Mouse (Mus musculus) heart, embryonic 12.5 days (tissue): Measurements from ENCODE around the gene 1810043G02Rik. TPM values are rescaled to one million over a fixed set of nuclear protein-coding genes. Genes with fewer than 3 reads are reported as not detected.

Source experiments
- ATAC-seq: fragments of 200-750 bp; cut with Nextera tagmentation; 2 replicates; pipeline ENCODE4 v1.8.0; 2017; ENCODE audit warnings: moderate TSS enrichment, moderate library complexity; ENCODE audit not compliant: insufficient number of reproducible peaks, low FRiP score
- H3K27ac ChIP-seq: fragments of 300-500 bp; sonication (generic); 2 replicates; pipeline ENCODE4 v1.5.1; 2016; ENCODE audit warnings: mild to moderate bottlenecking, moderate library complexity; ENCODE audit not compliant: poor library complexity, severe bottlenecking
- H3K27me3 ChIP-seq: fragments of 300-500 bp; sonication (generic); replicated peaks from 2 replicates; pipeline ENCODE4 v1.6.1; 2016; ENCODE audit warnings: mild to moderate bottlenecking, moderate library complexity
- H3K36me3 ChIP-seq: fragments of 300-500 bp; sonication (generic); 2 replicates; pipeline ENCODE4 v1.6.1; 2016; ENCODE audit warnings: mild to moderate bottlenecking, moderate library complexity
- H3K4me1 ChIP-seq: fragments of 300-500 bp; sonication (generic); replicated peaks from 2 replicates; pipeline ENCODE4 v1.6.1; 2016; ENCODE audit warnings: mild to moderate bottlenecking
- H3K4me2 ChIP-seq: fragments of 300-500 bp; sonication (generic); 2 replicates; pipeline ENCODE4 v1.6.1; 2016; ENCODE audit warnings: mild to moderate bottlenecking, moderate library complexity
- H3K4me3 ChIP-seq: fragments of 300-500 bp; sonication (generic); 2 replicates; pipeline ENCODE4 v1.5.1; 2016; ENCODE audit warnings: mild to moderate bottlenecking
- H3K9ac ChIP-seq: fragments of 300-500 bp; sonication (generic); 2 replicates; pipeline ENCODE4 v1.6.1; 2016; ENCODE audit warnings: mild to moderate bottlenecking, moderate library complexity
- H3K9me3 ChIP-seq: fragments of 300-500 bp; sonication (generic); replicated peaks from 2 replicates; pipeline ENCODE4 v1.6.1; 2016; ENCODE audit warnings: mild to moderate bottlenecking, moderate library complexity
- WGBS: fragments of 180-500 bp; shearing (Covaris S2); methylation state at CpG from one replicate; pipeline ENCODE4 v1.1.7; 2016; 5-methylcytosine and 5-hydroxymethylcytosine counted together
- polyA plus RNA-seq: library from polyadenylated mRNA; unstranded; fragments of >200 nt; fragmentation: Nextera tagmentation; extraction: Ambion mirVana; gene quantifications from 2 replicates; pipeline ENCODE4 v1.2.1, GENCODE M21; 2016

Gene 1810043G02Rik
- polyA plus RNA-seq, 1 experiment from 2014 or later = 14.8 TPM

- Histone ChIP-seq H3K27me3 (peaks cover 19% of the 10 kb centered on the region), H3K4me1 (peaks cover 15% of the 10 kb centered on the region), H3K36me3 (no peaks in the 10 kb centered on the region), H3K9me3 (no peaks in the 10 kb centered on the region), H3K4me3 (no peak overlapping the region), H3K4me2 (no peak overlapping the region), H3K27ac (no peak overlapping the region), H3K9ac (no peak overlapping the region)
- WGBS = 74% methylated on average over 5 of the region's 5 CpGs
- no peak for ATAC-seq
Observed at GRCm38 (mm10) chr10:77974323-77974722, 4.0 kb upstream of the 1810043G02Rik start.

GRCm38 (mm10) chr10:77974811-77975210, 3.5 kb upstream of the 1810043G02Rik start:
- ATAC-seq = no peak

GRCm38 (mm10) chr10:77975653-77976052, 2.7 kb upstream of the 1810043G02Rik start:
- H3K4me1 ChIP-seq = peaks cover 11% of the 10 kb centered on the region
- peaks cover 2% of the 10 kb centered on the region; the same call in 1 of the 2 replicates for H3K36me3 ChIP-seq
- no peak overlapping the region for H3K4me3 ChIP-seq
- H3K27me3 ChIP-seq = peaks cover 5% of the 10 kb centered on the region
- H3K4me2 ChIP-seq = no peak overlapping the region
- no peak for ATAC-seq
- H3K27ac ChIP-seq = no peak overlapping the region
- no peak overlapping the region for H3K9ac ChIP-seq
- 4% methylated on average over 4 of the region's 4 CpGs for WGBS
- H3K9me3 ChIP-seq = no peaks in the 10 kb centered on the region

More at GRCm38 (mm10) chr10:77974811-77975210, 3.5 kb upstream of the 1810043G02Rik start:
- Histone ChIP-seq H3K4me1 (peaks cover 11% of the 10 kb centered on the region), H3K36me3 (no peaks in the 10 kb centered on the region), H3K27me3 (peaks cover 14% of the 10 kb centered on the region), H3K9ac (no peak overlapping the region), H3K27ac (no peak overlapping the region), H3K9me3 (no peaks in the 10 kb centered on the region), H3K4me3 (no peak overlapping the region), H3K4me2 (no peak overlapping the region)
- 51% methylated on average over 5 of the region's 5 CpGs for WGBS

- H3K27ac ChIP-seq = no peak overlapping the region
- peaks cover 11% of the 10 kb centered on the region for H3K4me1 ChIP-seq
- peaks cover 7% of the 10 kb centered on the region; the same call in 1 of the 2 replicates for H3K36me3 ChIP-seq
- no peaks in the 10 kb centered on the region for H3K9me3 ChIP-seq
- no peak for ATAC-seq
- no peak overlapping the region for H3K4me3 ChIP-seq
- WGBS = 64% methylated on average over 8 of the region's 8 CpGs
- no peak overlapping the region for H3K9ac ChIP-seq
- no peaks in the 10 kb centered on the region for H3K27me3 ChIP-seq
- H3K4me2 ChIP-seq = no peak overlapping the region
Observed at GRCm38 (mm10) chr10:77976458-77977150, 1.7 kb upstream of the 1810043G02Rik start.

- ATAC-seq = peak; percentile 49; the same call in 1 of the 2 replicates
- H3K4me1 ChIP-seq = peaks cover 8% of the 10 kb centered on the region
- no peak overlapping the region for H3K4me3 ChIP-seq
- no peaks in the 10 kb centered on the region for H3K9me3 ChIP-seq
- no peak overlapping the region for H3K9ac ChIP-seq
- H3K4me2 ChIP-seq = no peak overlapping the region
- H3K36me3 ChIP-seq = peaks cover 43% of the 10 kb centered on the region
- WGBS = under 1% methylated on average over 4 of the region's 4 CpGs
- no peaks in the 10 kb centered on the region for H3K27me3 ChIP-seq
- no peak overlapping the region for H3K27ac ChIP-seq
Observed at GRCm38 (mm10) chr10:77984660-77985059, 6.3 kb downstream of the 1810043G02Rik start.

GRCm38 (mm10) chr10:77985775-77986174, 7.5 kb downstream of the 1810043G02Rik start:
- H3K27ac ChIP-seq = no peak overlapping the region
- H3K36me3 ChIP-seq = peaks cover 51% of the 10 kb centered on the region
- no peaks in the 10 kb centered on the region for H3K9me3 ChIP-seq
- H3K4me2 ChIP-seq = no peak overlapping the region
- H3K27me3 ChIP-seq = no peaks in the 10 kb centered on the region
- no peak for ATAC-seq
- peaks cover 8% of the 10 kb centered on the region for H3K4me1 ChIP-seq
- H3K4me3 ChIP-seq = no peak overlapping the region
- WGBS = 76% methylated on average over 5 of the region's 5 CpGs
- H3K9ac ChIP-seq = no peak overlapping the region

- no peak for ATAC-seq
- peaks cover 97% of the 10 kb centered on the region for H3K36me3 ChIP-seq
Observed at GRCm38 (mm10) chr10:77995639-77996038, 17.3 kb downstream of the 1810043G02Rik start.

GRCm38 (mm10) chr10:78000200-78000599, 21.9 kb downstream of the 1810043G02Rik start:
- no peak for ATAC-seq
- 98% methylated on average over 5 of the region's 5 CpGs for WGBS

More at GRCm38 (mm10) chr10:77995639-77996038, 17.3 kb downstream of the 1810043G02Rik start:
- 88% methylated on average over 3 of the region's 3 CpGs for WGBS
- Histone ChIP-seq H3K9me3 (no peaks in the 10 kb centered on the region), H3K4me2 (no peak overlapping the region), H3K27me3 (no peaks in the 10 kb centered on the region), H3K27ac (no peak overlapping the region), H3K4me3 (no peak overlapping the region), H3K4me1 (no peaks in the 10 kb centered on the region), H3K9ac (no peak overlapping the region)

GRCm38 (mm10) chr10:78001796-78002195, 23.5 kb downstream of the 1810043G02Rik start:
- Histone ChIP-seq H3K27ac (no peak overlapping the region), H3K4me3 (no peak overlapping the region), H3K27me3 (no peaks in the 10 kb centered on the region), H3K9me3 (no peaks in the 10 kb centered on the region), H3K4me1 (peaks cover 23% of the 10 kb centered on the region), H3K36me3 (peaks cover 85% of the 10 kb centered on the region), H3K4me2 (no peak overlapping the region), H3K9ac (no peak overlapping the region)
- ATAC-seq = no peak
- 94% methylated on average over 11 of the region's 11 CpGs for WGBS

More at GRCm38 (mm10) chr10:78000200-78000599, 21.9 kb downstream of the 1810043G02Rik start:
- Histone ChIP-seq H3K36me3 (peaks cover 95% of the 10 kb centered on the region), H3K4me2 (no peak overlapping the region), H3K9ac (no peak overlapping the region), H3K27ac (no peak overlapping the region), H3K4me3 (no peak overlapping the region), H3K9me3 (no peaks in the 10 kb centered on the region), H3K27me3 (no peaks in the 10 kb centered on the region), H3K4me1 (peaks cover 7% of the 10 kb centered on the region)

- WGBS = 88% methylated on average over 2 of the region's 2 CpGs
- peaks cover 28% of the 10 kb centered on the region for H3K4me1 ChIP-seq
- peaks cover 80% of the 10 kb centered on the region for H3K36me3 ChIP-seq
- no peak overlapping the region for H3K4me3 ChIP-seq
- no peak overlapping the region for H3K27ac ChIP-seq
- H3K4me2 ChIP-seq = no peak overlapping the region
- H3K9ac ChIP-seq = no peak overlapping the region
- H3K9me3 ChIP-seq = no peaks in the 10 kb centered on the region
- H3K27me3 ChIP-seq = no peaks in the 10 kb centered on the region
- ATAC-seq = no peak
Observed at GRCm38 (mm10) chr10:78002316-78002715, 24.0 kb downstream of the 1810043G02Rik start.

- no peak overlapping the region for H3K4me2 ChIP-seq
Observed at GRCm38 (mm10) chr10:78004479-78005100, 26.3 kb downstream of the 1810043G02Rik start.

More at GRCm38 (mm10) chr10:78004479-78005100, 26.3 kb downstream of the 1810043G02Rik start:
- no peak overlapping the region for H3K27ac ChIP-seq
- peaks cover 45% of the 10 kb centered on the region for H3K4me1 ChIP-seq
- no peaks in the 10 kb centered on the region for H3K9me3 ChIP-seq
- no peak for ATAC-seq
- H3K27me3 ChIP-seq = no peaks in the 10 kb centered on the region
- peaks cover 57% of the 10 kb centered on the region for H3K36me3 ChIP-seq
- 0 out of 2 replicates have a peak overlapping the region, but pooled peaks have one; percentile 15 for H3K9ac ChIP-seq
- WGBS = 85% methylated on average over 3 of the region's 3 CpGs
- H3K4me3 ChIP-seq = no peak overlapping the region
